Mouse (Mus musculus): ENCODE measurements around the gene Fam222b. TPM values are rescaled to one million over a fixed set of nuclear protein-coding genes. Genes with fewer than 3 reads are reported as not detected.
A peak's percentile ranks its signal among the peaks of the same experiment; 100 is the strongest.

Gene Fam222b
- total RNA-seq, 2 experiments from 2014 or later = 14.7 to 15.3 TPM

- DNase-seq = peak; percentile 93
Observed at GRCm38 (mm10) chr11:78164924-78165760, 70.7 kb downstream of the Fam222b start, which contains the start of gene Traf4. Traf4 (minus strand) TSS chr11:78165589.

GRCm38 (mm10) chr11:78165761-78166109, 71.3 kb downstream of the Fam222b start:
- DNase-seq = peak; percentile 81

- no peak for DNase-seq
Observed at GRCm38 (mm10) chr11:78166161-78166560, 71.7 kb downstream of the Fam222b start.

- DNase-seq = no peak
Observed at GRCm38 (mm10) chr11:78166640-78167039, 72.2 kb downstream of the Fam222b start.

GRCm38 (mm10) chr11:78167257-78167959, 72.9 kb downstream of the Fam222b start:
- no peak for DNase-seq

GRCm38 (mm10) chr11:78168541-78169468, 74.3 kb downstream of the Fam222b start:
- DNase-seq = no peak

- DNase-seq = no peak
Observed at GRCm38 (mm10) chr11:78170306-78170705, 75.8 kb downstream of the Fam222b start.

- no peak for DNase-seq
Observed at GRCm38 (mm10) chr11:78171328-78171727, 76.9 kb downstream of the Fam222b start.

GRCm38 (mm10) chr11:78172034-78172747, 77.7 kb downstream of the Fam222b start:
- no peak for DNase-seq

GRCm38 (mm10) chr11:78172748-78173383, 78.4 kb downstream of the Fam222b start:
- no peak for DNase-seq

GRCm38 (mm10) chr11:78174506-78174905, 80.0 kb downstream of the Fam222b start:
- no peak for DNase-seq

- DNase-seq = no peak
Observed at GRCm38 (mm10) chr11:78175771-78176401, 81.4 kb downstream of the Fam222b start.

- DNase-seq = peak; percentile 95
Observed at GRCm38 (mm10) chr11:78176402-78176862, 82.0 kb downstream of the Fam222b start, which contains the start of the genes Nek8 and Tlcd1. Nek8 (minus strand) TSS chr11:78176675. Tlcd1 (plus strand) TSS chr11:78176711.

- no peak for DNase-seq
Observed at GRCm38 (mm10) chr11:78176905-78177331, 82.5 kb downstream of the Fam222b start.

- DNase-seq = no peak
Observed at GRCm38 (mm10) chr11:78177437-78177836, 83.0 kb downstream of the Fam222b start.

- DNase-seq = peak; percentile 97
Observed at GRCm38 (mm10) chr11:78177903-78178858, 83.7 kb downstream of the Fam222b start.

- peak; percentile 82 for DNase-seq
Observed at GRCm38 (mm10) chr11:78178859-78179437, 84.5 kb downstream of the Fam222b start.

- no peak for DNase-seq
Observed at GRCm38 (mm10) chr11:78179438-78179999, 85.1 kb downstream of the Fam222b start.
